Mouse (Mus musculus) CD4-positive, CD25-positive, alpha-beta regulatory T cell, adult 9 weeks (primary cell): ENCODE results near the gene Hspb7. TPM values are rescaled to one million over a fixed set of nuclear protein-coding genes. Genes with fewer than 3 reads are reported as not detected.

Experiments
- polyA plus RNA-seq: library from polyadenylated mRNA; unstranded; fragments of 100-300 nt; shearing (Covaris generic); gene quantifications from one replicate; pipeline ENCODE4 v1.2.1, GENCODE M21; 2017

Hspb7 gene
- polyA plus RNA-seq: not detected

GRCm38 (mm10) chr4:141420192-141420829, at the start of gene Hspb7:
TSS of gene Hspb7 (plus strand) at chr4:141420779.

GRCm38 (mm10) chr4:141398545-141398944, 22.0 kb upstream of the Hspb7 start, which contains the start of gene Clcnka:
TSS of gene Clcnka (minus strand) at chr4:141398724.

GRCm38 (mm10) chr4:141415924-141416323, 4.7 kb upstream of the Hspb7 start, which contains the start of gene Clcnkb:
TSS of gene Clcnkb (minus strand) at chr4:141416014.

GRCm38 (mm10) chr4:141435974-141436373, 15.4 kb downstream of the Hspb7 start, which contains the start of gene Srarp:
TSS of gene Srarp (minus strand) at chr4:141436105.

GRCm38 (mm10) chr4:141444451-141445327, 24.1 kb downstream of the Hspb7 start, which contains the start of gene Zbtb17:
TSS of gene Zbtb17 (plus strand) at chr4:141444654.

Other genes starting within 250 kb of the Hspb7 start
- gene Rsg1, start 206.8 kb upstream of the Hspb7 start, polyA plus RNA-seq: 5.8 TPM
- gene Arhgef19, start 181.3 kb upstream of the Hspb7 start, polyA plus RNA-seq: not detected
- not detected for gene Epha2, start 119.5 kb upstream of the Hspb7 start, polyA plus RNA-seq
- gene Fam131c, start 52.6 kb upstream of the Hspb7 start, polyA plus RNA-seq: not detected
- gene Clcnka, start 22.1 kb upstream of the Hspb7 start, polyA plus RNA-seq: not detected
- not detected for gene Clcnkb, start 4.8 kb upstream of the Hspb7 start, polyA plus RNA-seq
- not detected for gene Srarp, start 15.3 kb downstream of the Hspb7 start, polyA plus RNA-seq
- gene Zbtb17, start 23.9 kb downstream of the Hspb7 start, polyA plus RNA-seq: 42.6 TPM
- 7.7 TPM for gene Spen, start 117.8 kb downstream of the Hspb7 start, polyA plus RNA-seq
- gene Fblim1, start 185.3 kb downstream of the Hspb7 start, polyA plus RNA-seq: not detected
- gene Tmem82, start 197.9 kb downstream of the Hspb7 start, polyA plus RNA-seq: 0.17 TPM
- 0.10 TPM for gene Slc25a34, start 203.0 kb downstream of the Hspb7 start, polyA plus RNA-seq
- 5.8 TPM for gene Plekhm2, start 244.1 kb downstream of the Hspb7 start, polyA plus RNA-seq